ENCODE assay signal across 11 mouse cellular contexts in genomic region chr7:132882343-132882742, GRCm38 (mm10). TPM values are rescaled to one million over a fixed set of nuclear protein-coding genes. Genes with fewer than 3 reads are reported as not detected.
A peak's percentile ranks its signal among the peaks of the same experiment; 100 is the strongest.
DNase-seq lines count a peak whose midpoint lies in the region; ATAC-seq lines count a peak whose summit lies in the region.
"Had no signal": no experiment of that assay in that cellular context is flagged by ENCODE, and none has a peak within 500 bp of the region (broad histone marks: within the 10 kb centered on the region; RNA-seq: fewer than 3 reads in every experiment).

No protein-coding gene starts in this region.

- ATAC-seq in megakaryocyte progenitor cell, adult 5-6 weeks (replicated peaks; ENCODE audit: poor library complexity) = peak; percentile 81
- ATAC-seq: midbrain, embryonic 13.5 days had no signal

- peak; percentile 33 for DNase-seq in kidney, adult 9 months
- no peak for DNase-seq in kidney, adult 8-10 months
- DNase-seq in CD4-positive helper T cell, adult 2 months (ENCODE audit: low read depth, low spot score) = peak; percentile 53
- peak; percentile 41 for DNase-seq in NIH3T3 (ENCODE audit: low read depth)
- DNase-seq in right cerebral cortex, postnatal 10 days (ENCODE audit: low spot score in 2 of 2) = no peak
- no peak for DNase-seq in ovary, postnatal 36 days (ENCODE audit: low spot score)
- DNase-seq: cerebellum, adult 18-20 months; liver; right cerebral cortex, postnatal 14 days had no signal

RNA-seq across cellular contexts. Expression of gene Abraxas2, which starts 23.3 kb away (rescaled TPM):
- 48.6 and 48.9 TPM in 2 replicates for total RNA-seq in megakaryocyte progenitor cell, adult 5-6 weeks (2015)
- 38.6 and 45.9 TPM in 2 replicates for total RNA-seq in megakaryocyte progenitor cell, adult 5-6 weeks (2017)

RNA-seq across cellular contexts. Expression of gene Eef1akmt2, which starts 29.9 kb away (rescaled TPM):
- total RNA-seq in megakaryocyte progenitor cell, adult 5-6 weeks (2015) = 27.3 and 38.6 TPM in 2 replicates
- 48.3 and 48.9 TPM in 2 replicates for total RNA-seq in megakaryocyte progenitor cell, adult 5-6 weeks (2017)

RNA-seq across cellular contexts. Expression of gene Zranb1, which starts 48.6 kb away (rescaled TPM):
- total RNA-seq in megakaryocyte progenitor cell, adult 5-6 weeks (2015) = 30.2 and 33.2 TPM in 2 replicates
- total RNA-seq in megakaryocyte progenitor cell, adult 5-6 weeks (2017) = 54.6 and 61.9 TPM in 2 replicates

Comparison
In these comparisons a context has a peak if more than half of its experiments do, and no peak if none do; other contexts are left out.
1. DNase-seq: peak in kidney, adult 9 months (single experiment), CD4-positive helper T cell, adult 2 months (single experiment) and NIH3T3 (single experiment); none in kidney, adult 8-10 months (0 of 2), right cerebral cortex, postnatal 10 days (0 of 2) and ovary, postnatal 36 days (single experiment).